Mouse (Mus musculus): ENCODE data around the gene Znhit3. TPM values are rescaled to one million over a fixed set of nuclear protein-coding genes. Genes with fewer than 3 reads are reported as not detected.
A peak's percentile ranks its signal among the peaks of the same experiment; 100 is the strongest.
"Not testable (repeated sequence)": the region's sequence is repeated elsewhere in the genome, so short reads cannot be mapped to it uniquely, and the experiment has no call there.

Gene Znhit3
- polyA plus RNA-seq, 1 experiment from 2014 or later: 27.4 TPM

- not testable (repeated sequence) for H3K4me3 ChIP-seq (ENCODE audit: low read depth, low read length); H3K4me2 ChIP-seq (ENCODE audit: low read depth, low read length); H3K9me3 ChIP-seq (replicated peaks; ENCODE audit: control insufficient read depth, low read length); ATAC-seq (ENCODE audit: low read depth); H3K9ac ChIP-seq (ENCODE audit: low read depth, low read length); H3K36me3 ChIP-seq (ENCODE audit: control insufficient read depth, insufficient read depth); H3K27me3 ChIP-seq (ENCODE audit: control insufficient read depth, insufficient read depth, low read depth, low read length); H3K27ac ChIP-seq (ENCODE audit: low read length)
- H3K4me1 ChIP-seq (ENCODE audit: control insufficient read depth, low read depth, low read length): peaks cover 26% of the 10 kb centered on the region
- no CpG with 5 or more reads among the region's 1 CpGs for WGBS (ENCODE audit: insufficient replicate concordance)
Observed at GRCm38 (mm10) chr11:84876020-84876419, 40.1 kb downstream of the Znhit3 start.

DNA sequence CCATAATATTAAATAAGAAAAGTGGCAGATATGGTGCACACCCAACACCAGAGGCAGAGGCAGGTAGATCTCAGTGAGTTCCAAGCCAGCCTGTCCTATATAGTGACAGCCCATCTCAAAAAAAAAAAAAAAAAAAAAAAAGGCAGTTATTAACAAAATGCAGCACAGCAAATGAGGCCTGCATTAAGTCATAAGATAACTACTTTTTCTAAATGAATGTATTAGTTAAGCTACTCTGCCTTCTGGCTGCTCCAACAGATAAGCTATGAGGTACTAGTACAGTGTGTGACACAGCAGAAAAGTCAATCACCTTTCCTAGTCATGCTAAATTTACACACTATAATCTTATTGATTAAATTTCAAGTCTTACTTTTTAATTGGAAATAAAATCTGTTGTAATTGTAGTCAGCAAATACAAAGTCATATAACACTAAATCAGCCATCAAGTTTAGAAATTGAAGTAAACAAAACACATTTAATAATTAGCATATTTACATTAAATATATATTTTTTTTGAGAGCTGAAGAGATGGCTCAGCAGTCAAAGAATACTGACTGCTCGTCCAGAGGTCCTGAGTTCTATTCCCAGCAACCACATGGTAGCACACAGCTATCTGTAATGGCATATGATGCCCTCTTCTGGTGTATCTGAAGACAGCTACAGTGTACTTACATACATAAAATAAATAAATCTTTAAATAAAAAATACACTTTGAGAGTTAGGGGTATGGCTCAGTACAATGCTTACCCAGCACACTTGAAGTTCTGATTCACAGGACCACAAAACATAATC lies 42.9 kb downstream of the Znhit3 start:
- WGBS (ENCODE audit: insufficient replicate concordance): 25% methylated on average over 1 of the region's 1 CpGs
- peak overlapping the region; percentile 31 for H3K4me3 ChIP-seq (ENCODE audit: low read depth, low read length)
- H3K27ac ChIP-seq (ENCODE audit: low read length): peak overlapping the region; percentile 97
- H3K4me2 ChIP-seq (ENCODE audit: low read depth, low read length): peak overlapping the region; percentile 64
- no peaks in the 10 kb centered on the region for H3K9me3 ChIP-seq (replicated peaks; ENCODE audit: control insufficient read depth, low read length)
- no peaks in the 10 kb centered on the region for H3K27me3 ChIP-seq (ENCODE audit: control insufficient read depth, insufficient read depth, low read depth, low read length)
- H3K9ac ChIP-seq (ENCODE audit: low read depth, low read length): peak overlapping the region; percentile 60
- peaks cover 13% of the 10 kb centered on the region for H3K4me1 ChIP-seq (ENCODE audit: control insufficient read depth, low read depth, low read length)
- ATAC-seq (ENCODE audit: low read depth): peak; percentile 44
- H3K36me3 ChIP-seq (ENCODE audit: control insufficient read depth, insufficient read depth): no peaks in the 10 kb centered on the region

DNA sequence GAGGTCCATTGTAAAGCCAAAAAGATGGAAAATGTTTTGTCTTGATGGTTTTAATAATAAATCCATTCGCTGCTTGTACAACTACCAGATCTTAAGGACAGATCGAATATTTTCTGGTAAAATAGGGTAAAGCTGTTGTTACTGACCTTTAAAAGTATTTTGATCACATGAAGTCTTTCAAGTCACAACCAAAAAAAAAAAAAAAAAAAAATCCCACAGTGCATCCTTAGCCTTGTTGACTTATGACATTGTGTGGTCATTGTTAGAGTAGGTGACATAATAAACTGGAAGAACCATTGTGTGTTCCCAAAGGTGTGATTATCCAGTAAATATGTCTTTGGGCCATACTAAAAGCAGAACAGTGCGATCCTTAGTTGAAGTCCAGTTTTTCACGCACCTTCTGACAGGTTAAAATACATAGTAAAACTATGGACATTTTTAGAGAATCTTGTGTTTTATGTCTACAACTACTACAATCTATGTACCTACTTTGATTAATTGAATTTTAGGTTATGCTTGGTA lies 44.6 kb downstream of the Znhit3 start:
- 41% methylated on average over 4 of the region's 4 CpGs for WGBS (ENCODE audit: insufficient replicate concordance)
- Histone ChIP-seq H3K4me2 (ENCODE audit: low read depth, low read length) (peak overlapping the region; percentile 80), H3K27me3 (ENCODE audit: control insufficient read depth, insufficient read depth, low read depth, low read length) (no peaks in the 10 kb centered on the region), H3K27ac (ENCODE audit: low read length) (peak overlapping the region; percentile 100), H3K9me3 (replicated peaks; ENCODE audit: control insufficient read depth, low read length) (no peaks in the 10 kb centered on the region), H3K4me3 (ENCODE audit: low read depth, low read length) (peak overlapping the region; percentile 86), H3K9ac (ENCODE audit: low read depth, low read length) (peak overlapping the region; percentile 91), H3K36me3 (ENCODE audit: control insufficient read depth, insufficient read depth) (no peaks in the 10 kb centered on the region; the same call in 1 of the 2 replicates), H3K4me1 (ENCODE audit: control insufficient read depth, low read depth, low read length) (peaks cover 21% of the 10 kb centered on the region)
- ATAC-seq (ENCODE audit: low read depth): no peak

DNA sequence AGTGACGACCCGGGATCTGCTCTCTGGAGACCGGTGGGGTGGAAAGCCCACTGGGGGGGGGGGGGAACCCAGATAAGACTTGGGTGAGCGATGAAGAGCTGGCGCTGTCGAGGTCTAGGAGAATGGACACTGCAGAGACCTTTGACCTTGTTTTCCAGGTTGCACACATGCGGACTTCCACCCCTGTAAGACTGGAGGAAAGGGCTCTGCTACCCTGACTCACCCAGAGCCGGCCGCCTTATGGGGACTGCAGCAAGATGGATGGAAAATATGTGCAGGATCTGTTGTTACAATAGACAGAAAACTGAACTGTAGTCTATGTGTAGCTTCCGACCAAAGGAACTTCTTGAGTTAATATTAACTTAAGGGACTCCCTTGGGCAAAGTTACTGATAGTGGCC lies 45.1 kb downstream of the Znhit3 start:
- peak overlapping the region; percentile 100 for H3K27ac ChIP-seq (ENCODE audit: low read length)
- WGBS (ENCODE audit: insufficient replicate concordance): 0% methylated on average over 10 of the region's 10 CpGs
- H3K4me2 ChIP-seq (ENCODE audit: low read depth, low read length): peak overlapping the region; percentile 80
- no peaks in the 10 kb centered on the region for H3K27me3 ChIP-seq (ENCODE audit: control insufficient read depth, insufficient read depth, low read depth, low read length)
- peak; percentile 42 for ATAC-seq (ENCODE audit: low read depth)
- H3K9me3 ChIP-seq (replicated peaks; ENCODE audit: control insufficient read depth, low read length): no peaks in the 10 kb centered on the region
- peaks cover 25% of the 10 kb centered on the region for H3K4me1 ChIP-seq (ENCODE audit: control insufficient read depth, low read depth, low read length)
- peak overlapping the region; percentile 86 for H3K4me3 ChIP-seq (ENCODE audit: low read depth, low read length)
- no peaks in the 10 kb centered on the region; the same call in 1 of the 2 replicates for H3K36me3 ChIP-seq (ENCODE audit: control insufficient read depth, insufficient read depth)
- peak overlapping the region; percentile 91 for H3K9ac ChIP-seq (ENCODE audit: low read depth, low read length)

- peak within 1 kb of the TSS; percentile 86 for H3K4me3 ChIP-seq (ENCODE audit: low read depth, low read length)
- H3K4me2 ChIP-seq (ENCODE audit: low read depth, low read length): peak within 1 kb of the TSS; percentile 80
- no peaks in the 10 kb centered on the region for H3K27me3 ChIP-seq (ENCODE audit: control insufficient read depth, insufficient read depth, low read depth, low read length)
- peaks cover 27% of the 10 kb centered on the region for H3K4me1 ChIP-seq (ENCODE audit: control insufficient read depth, low read depth, low read length)
- peaks cover under 1% of the 10 kb centered on the region; the same call in 1 of the 2 replicates for H3K36me3 ChIP-seq (ENCODE audit: control insufficient read depth, insufficient read depth)
- H3K9me3 ChIP-seq (replicated peaks; ENCODE audit: control insufficient read depth, low read length): no peaks in the 10 kb centered on the region
- H3K27ac ChIP-seq (ENCODE audit: low read length): peak within 1 kb of the TSS; percentile 100
- WGBS (ENCODE audit: insufficient replicate concordance): under 1% methylated on average over 52 of the region's 62 CpGs
- ATAC-seq (ENCODE audit: low read depth): peak; percentile 79
- peak within 1 kb of the TSS; percentile 91 for H3K9ac ChIP-seq (ENCODE audit: low read depth, low read length)
Observed at GRCm38 (mm10) chr11:84870337-84871043, 45.7 kb downstream of the Znhit3 start, which contains the start of gene Ggnbp2. Ggnbp2 (minus strand) TSS chr11:84870817.

- peaks cover 34% of the 10 kb centered on the region for H3K4me1 ChIP-seq (ENCODE audit: control insufficient read depth, low read depth, low read length)
Observed at GRCm38 (mm10) chr11:84869537-84870232, 46.5 kb downstream of the Znhit3 start.

GRCm38 (mm10) chr11:84868786-84869259 lies 47.3 kb downstream of the Znhit3 start:
- Histone ChIP-seq H3K4me2 (ENCODE audit: low read depth, low read length) (peak overlapping the region; percentile 61), H3K4me3 (ENCODE audit: low read depth, low read length) (peak overlapping the region; percentile 86), H3K9ac (ENCODE audit: low read depth, low read length) (peak overlapping the region; percentile 91), H3K27me3 (ENCODE audit: control insufficient read depth, insufficient read depth, low read depth, low read length) (no peaks in the 10 kb centered on the region), H3K4me1 (ENCODE audit: control insufficient read depth, low read depth, low read length) (peaks cover 32% of the 10 kb centered on the region), H3K27ac (ENCODE audit: low read length) (peak overlapping the region; percentile 98), H3K9me3 (replicated peaks; ENCODE audit: control insufficient read depth, low read length) (no peaks in the 10 kb centered on the region), H3K36me3 (ENCODE audit: control insufficient read depth, insufficient read depth) (peaks cover 9% of the 10 kb centered on the region)
- ATAC-seq (ENCODE audit: low read depth): no peak
- WGBS (ENCODE audit: insufficient replicate concordance): 1% methylated on average over 7 of the region's 7 CpGs

More at GRCm38 (mm10) chr11:84869537-84870232, 46.5 kb downstream of the Znhit3 start:
- H3K27ac ChIP-seq (ENCODE audit: low read length): peak overlapping the region; percentile 98
- peak; percentile 59 for ATAC-seq (ENCODE audit: low read depth)
- H3K36me3 ChIP-seq (ENCODE audit: control insufficient read depth, insufficient read depth): peaks cover 5% of the 10 kb centered on the region; the same call in 1 of the 2 replicates
- peak overlapping the region; percentile 91 for H3K9ac ChIP-seq (ENCODE audit: low read depth, low read length)
- no peaks in the 10 kb centered on the region for H3K27me3 ChIP-seq (ENCODE audit: control insufficient read depth, insufficient read depth, low read depth, low read length)
- H3K9me3 ChIP-seq (replicated peaks; ENCODE audit: control insufficient read depth, low read length): no peaks in the 10 kb centered on the region
- H3K4me2 ChIP-seq (ENCODE audit: low read depth, low read length): peak overlapping the region; percentile 61
- H3K4me3 ChIP-seq (ENCODE audit: low read depth, low read length): peak overlapping the region; percentile 86
- under 1% methylated on average over 56 of the region's 61 CpGs for WGBS (ENCODE audit: insufficient replicate concordance)

- H3K27me3 ChIP-seq (ENCODE audit: control insufficient read depth, insufficient read depth, low read depth, low read length): no peaks in the 10 kb centered on the region
- H3K4me3 ChIP-seq (ENCODE audit: low read depth, low read length): peak overlapping the region; percentile 56
- H3K4me2 ChIP-seq (ENCODE audit: low read depth, low read length): peak overlapping the region; percentile 76
- no peak for ATAC-seq (ENCODE audit: low read depth)
- 0 out of 2 replicates have a peak overlapping the region, but pooled peaks have one; percentile 25 for H3K27ac ChIP-seq (ENCODE audit: low read length)
- peak overlapping the region; percentile 57 for H3K9ac ChIP-seq (ENCODE audit: low read depth, low read length)
- peaks cover 17% of the 10 kb centered on the region for H3K36me3 ChIP-seq (ENCODE audit: control insufficient read depth, insufficient read depth)
- WGBS (ENCODE audit: insufficient replicate concordance): 69% methylated on average over 2 of the region's 2 CpGs
- no peaks in the 10 kb centered on the region for H3K9me3 ChIP-seq (replicated peaks; ENCODE audit: control insufficient read depth, low read length)
- peaks cover 32% of the 10 kb centered on the region for H3K4me1 ChIP-seq (ENCODE audit: control insufficient read depth, low read depth, low read length)
Observed at GRCm38 (mm10) chr11:84867586-84867985, 48.6 kb downstream of the Znhit3 start.

Measured in liver, embryonic 16.5 days (tissue).